In the genomic region with DNA sequence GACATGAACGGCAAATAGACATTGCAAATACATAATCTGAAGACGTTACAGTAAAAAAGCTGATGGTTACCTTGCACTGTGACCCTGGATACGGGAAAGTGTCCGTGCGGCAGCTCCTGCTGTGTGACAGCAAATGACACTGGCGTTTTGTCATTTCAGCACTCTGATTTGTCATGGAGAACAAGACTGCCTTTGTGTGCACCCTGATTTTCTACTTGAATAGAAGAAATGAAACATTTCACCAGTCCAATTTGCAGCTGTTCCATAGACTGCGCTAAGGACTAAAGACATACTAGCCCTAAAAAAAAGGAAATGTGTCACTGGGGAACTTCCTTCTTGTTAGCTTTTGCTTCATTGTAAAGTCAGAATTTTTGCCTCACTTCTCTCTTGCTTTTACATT, we compare ENCODE assay signal across 10 mouse cellular contexts. TPM values are rescaled to one million over a fixed set of nuclear protein-coding genes. Genes with fewer than 3 reads are reported as not detected.
DNase-seq lines count a peak whose midpoint lies in the region; ATAC-seq and TF ChIP-seq lines count a peak whose summit lies in the region.
"Had no signal": no experiment of that assay in that cellular context is flagged by ENCODE, and none has a peak within 500 bp of the region (broad histone marks: within the 10 kb centered on the region; RNA-seq: fewer than 3 reads in every experiment).

P2ry12 (minus strand) TSS at position 168 of the 400 bp plus-strand sequence.

- 15% methylated on average over 7 of the region's 7 CpGs for WGBS in hindbrain, embryonic 11.5 days
- 83% methylated on average over 7 of the region's 7 CpGs for WGBS in intestine, postnatal 0 days

- no peak for TF ChIP-seq CTCF in intestine, postnatal 0 days (IDR thresholded peaks at IDR 0.05; ENCODE audit: low read depth)

- H3K9ac ChIP-seq in hindbrain, embryonic 11.5 days (ENCODE audit: low read depth, low read length) = no peak within 1 kb of the TSS
- H3K9ac ChIP-seq in intestine, postnatal 0 days (ENCODE audit: low read depth, low read length) = no peak within 1 kb of the TSS
- H3K9ac ChIP-seq: embryonic facial prominence, embryonic 15.5 days; lung, embryonic 14.5 days had no signal

- no peaks in the 10 kb centered on the region for H3K27me3 ChIP-seq in hindbrain, embryonic 11.5 days (ENCODE audit: control insufficient read depth, insufficient read depth, low read length)
- H3K27me3 ChIP-seq in intestine, postnatal 0 days (replicated peaks; ENCODE audit: control insufficient read depth, insufficient read depth, low read length) = no peaks in the 10 kb centered on the region
- H3K27me3 ChIP-seq: embryonic facial prominence, embryonic 15.5 days had no signal

- no peaks in the 10 kb centered on the region for H3K9me3 ChIP-seq in hindbrain, embryonic 11.5 days (ENCODE audit: control insufficient read depth, low read length)
- no peaks in the 10 kb centered on the region for H3K9me3 ChIP-seq in intestine, postnatal 0 days (ENCODE audit: control insufficient read depth)
- H3K9me3 ChIP-seq: embryonic facial prominence, embryonic 15.5 days had no signal

- no peaks in the 10 kb centered on the region for H3K36me3 ChIP-seq in hindbrain, embryonic 11.5 days (ENCODE audit: control insufficient read depth, insufficient read depth, low read length)
- H3K36me3 ChIP-seq in intestine, postnatal 0 days (ENCODE audit: control insufficient read depth, insufficient read depth) = no peaks in the 10 kb centered on the region
- H3K36me3 ChIP-seq: embryonic facial prominence, embryonic 15.5 days had no signal

- no peak within 1 kb of the TSS for H3K4me3 ChIP-seq in hindbrain, embryonic 11.5 days (ENCODE audit: low read depth, low read length)
- H3K4me3 ChIP-seq in intestine, postnatal 0 days (ENCODE audit: low read depth, low read length) = no peak within 1 kb of the TSS
- H3K4me3 ChIP-seq: embryonic facial prominence, embryonic 15.5 days had no signal

- no peaks in the 10 kb centered on the region for H3K4me1 ChIP-seq in hindbrain, embryonic 11.5 days (replicated peaks; ENCODE audit: control insufficient read depth, insufficient read depth, low read length)
- H3K4me1 ChIP-seq in intestine, postnatal 0 days (replicated peaks; ENCODE audit: control insufficient read depth, insufficient read depth, low read length) = no peaks in the 10 kb centered on the region

- H3K27ac ChIP-seq in hindbrain, embryonic 11.5 days (ENCODE audit: low read depth, low read length) = no peak within 1 kb of the TSS
- no peak within 1 kb of the TSS for H3K27ac ChIP-seq in intestine, postnatal 0 days (ENCODE audit: low read depth, low read length)
- H3K27ac ChIP-seq: embryonic facial prominence, embryonic 15.5 days had no signal

- H3K4me2 ChIP-seq in hindbrain, embryonic 11.5 days (replicated peaks; ENCODE audit: low read depth, low read length) = no peak within 1 kb of the TSS
- H3K4me2 ChIP-seq in intestine, postnatal 0 days (replicated peaks; ENCODE audit: low read depth) = no peak within 1 kb of the TSS
- H3K4me2 ChIP-seq: embryonic facial prominence, embryonic 15.5 days; lung, embryonic 14.5 days had no signal

- DNase-seq in left cerebral cortex, adult 18-20 months (ENCODE audit: low spot score in 2 of 2) = no peak
- DNase-seq in left cerebral cortex, adult 9 months (ENCODE audit: low spot score in 2 of 2) = no peak
- DNase-seq in brain, adult 2 months (ENCODE audit: low read depth, low spot score) = peak; percentile 35
- DNase-seq in hindbrain, embryonic 11.5 days (ENCODE audit: low spot score) = peak; percentile 43
- no peak for DNase-seq in right cerebral cortex, postnatal 10 days (ENCODE audit: low spot score in 2 of 2)
- no peak for DNase-seq in thymus, postnatal 4 days
- DNase-seq: lung, embryonic 14.5 days had no signal

- peak; percentile 70 for ATAC-seq in hindbrain, embryonic 11.5 days (ENCODE audit: low FRiP score)
- ATAC-seq in megakaryocyte, adult 5-6 weeks (ENCODE audit: poor library complexity, severe bottlenecking) = peak; percentile 37
- ATAC-seq in intestine, postnatal 0 days = no peak

RNA-seq across cellular contexts. Expression of gene P2ry12, which starts in this region (rescaled TPM):
- total RNA-seq in left cerebral cortex, adult 18-20 months (2021) = 10 to 100 TPM; 40.3 to 45.7 TPM
- 3.9 and 4.3 TPM in 2 replicates for polyA plus RNA-seq in hindbrain, embryonic 11.5 days (2014; fragmentation: Nextera tagmentation; extraction: Ambion mirVana)
- total RNA-seq in megakaryocyte, adult 5-6 weeks (2015) = 3.5 and 5.0 TPM in 2 replicates
- total RNA-seq in megakaryocyte, adult 5-6 weeks (2017) = 2.6 and 4.2 TPM in 2 replicates
- polyA plus RNA-seq in intestine, postnatal 0 days (2015; fragmentation: Nextera tagmentation; extraction: Ambion mirVana) = 1.9 and 2.2 TPM in 2 replicates

Comparison
In these comparisons a context has a peak if more than half of its experiments do, and no peak if none do; other contexts are left out.
1. RNA of gene P2ry12 (total RNA-seq): 40.3 to 45.7 TPM in left cerebral cortex, adult 18-20 months; 2.6 to 5.0 TPM in megakaryocyte, adult 5-6 weeks; every median in the first group is over 4 times any median in the second.
2. DNase-seq: peak in brain, adult 2 months (single experiment) and hindbrain, embryonic 11.5 days (single experiment); none in left cerebral cortex, adult 18-20 months (0 of 2), left cerebral cortex, adult 9 months (0 of 2), right cerebral cortex, postnatal 10 days (0 of 2) and thymus, postnatal 4 days (single experiment).